Mouse (Mus musculus) c-Kit-positive CD71-positive TER-119-negative erythroid progenitor cells, embryonic 14.5 days (primary cell): ENCODE data around the gene Ofcc1.

Experiments
- DNase-seq: peaks from one replicate; pipeline ENCODE4 v3.0.0-alpha.2; 2013; ENCODE audit warnings: low read depth

Gene Ofcc1

DNA sequence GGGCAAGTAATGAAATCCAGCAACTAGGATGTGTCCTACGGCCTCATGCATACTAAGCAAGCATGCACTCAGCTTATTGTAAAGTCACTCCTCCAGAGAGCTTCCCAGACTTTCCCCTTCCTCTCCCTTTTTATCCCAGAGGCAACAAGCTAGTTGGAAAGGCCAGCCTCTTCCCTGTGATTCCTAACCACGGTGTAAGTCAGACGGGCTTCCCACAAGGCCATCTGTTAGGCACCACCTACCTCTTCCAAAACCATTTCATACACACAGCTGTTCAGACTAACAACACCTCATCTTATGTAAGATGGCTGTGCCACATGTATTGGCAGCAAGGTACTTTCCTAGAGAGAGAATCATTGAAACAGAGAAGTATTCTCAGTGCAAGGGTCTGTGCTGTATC lies 124.9 kb downstream of the Ofcc1 start:
- DNase-seq, result no peak

DNA sequence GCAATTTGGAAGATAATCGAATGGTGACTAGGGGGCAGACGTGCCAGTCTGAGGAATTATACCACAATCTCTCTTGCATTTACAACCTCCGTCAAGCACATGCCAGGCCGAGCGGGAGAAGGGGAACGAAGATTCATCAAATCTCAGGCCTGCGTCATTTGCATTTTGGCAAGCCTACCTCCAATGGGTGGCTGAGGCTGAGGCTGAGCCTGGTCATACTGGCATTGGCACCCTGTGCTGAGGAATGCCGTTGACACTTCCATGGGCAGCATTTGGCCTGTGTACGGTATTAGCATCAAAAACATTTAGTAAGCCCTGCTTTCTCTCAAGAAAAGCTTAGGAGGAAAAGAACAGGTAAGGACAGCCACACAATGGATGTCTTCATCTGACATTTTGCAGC lies 152.9 kb downstream of the Ofcc1 start:
- no peak for DNase-seq

DNA sequence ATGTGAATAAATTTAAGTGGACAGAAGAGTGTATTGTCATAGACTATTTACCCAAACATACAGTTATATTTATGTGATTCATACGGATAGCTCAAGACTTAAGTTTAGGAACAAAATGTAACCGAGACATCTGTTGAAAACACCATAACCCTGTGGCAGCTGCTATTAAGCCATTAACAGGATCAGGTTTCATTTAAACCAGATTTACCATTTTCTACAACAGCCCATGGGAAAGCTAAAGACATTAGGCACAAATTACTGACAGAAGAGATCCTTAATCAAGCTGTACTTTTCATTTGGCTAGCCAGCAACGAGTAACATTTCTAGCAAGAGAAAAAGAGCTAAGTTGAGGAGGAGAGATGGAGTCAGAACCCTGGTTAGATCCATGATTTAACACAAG lies 179.5 kb downstream of the Ofcc1 start:
- no peak for DNase-seq

- DNase-seq, result no peak
These were observed 189.5 kb downstream of the Ofcc1 start for GRCm38 (mm10) chr13:40171775-40172174.

DNA sequence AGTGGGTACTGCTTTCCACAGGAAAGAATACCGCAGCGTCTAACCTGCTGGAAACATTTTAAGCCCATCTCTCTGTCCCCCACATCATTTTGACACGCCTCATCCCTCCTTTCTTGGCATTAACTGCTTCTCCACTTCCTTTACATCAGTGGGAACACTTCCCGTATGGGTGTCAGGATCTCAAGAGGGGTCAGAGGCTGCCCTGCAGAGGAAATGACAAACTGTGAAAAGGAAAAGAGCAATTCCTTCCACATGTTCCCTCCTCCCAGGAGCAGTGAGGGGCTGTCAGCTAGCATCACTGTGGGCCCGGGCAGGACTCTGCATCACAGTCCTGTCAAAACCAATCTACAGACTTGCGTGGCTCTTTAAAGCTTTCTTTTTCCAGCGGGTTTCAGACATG lies 193.4 kb downstream of the Ofcc1 start:
- no peak for DNase-seq

DNA sequence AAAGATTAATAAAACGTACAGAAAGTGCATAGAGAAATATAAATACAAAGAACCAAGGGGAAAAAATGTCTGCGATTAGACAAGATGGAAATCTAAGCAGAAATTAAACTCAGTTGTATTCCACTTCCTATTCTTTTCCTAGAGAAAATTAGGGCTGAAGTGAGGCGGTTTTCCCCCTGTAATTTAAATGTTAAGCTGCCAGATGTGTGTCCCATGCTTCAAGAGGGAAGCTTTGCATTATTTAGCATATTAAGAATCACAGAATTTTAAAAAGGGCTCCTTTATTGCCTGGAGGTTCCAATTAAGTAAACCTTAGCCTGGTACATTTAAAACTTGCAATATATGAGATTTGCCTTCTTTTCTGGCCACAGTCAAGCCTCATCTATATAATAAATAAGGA lies 205.8 kb downstream of the Ofcc1 start:
- no peak for DNase-seq

- DNase-seq, result no peak
These were observed 221.3 kb downstream of the Ofcc1 start for GRCm38 (mm10) chr13:40139906-40140305.

DNA sequence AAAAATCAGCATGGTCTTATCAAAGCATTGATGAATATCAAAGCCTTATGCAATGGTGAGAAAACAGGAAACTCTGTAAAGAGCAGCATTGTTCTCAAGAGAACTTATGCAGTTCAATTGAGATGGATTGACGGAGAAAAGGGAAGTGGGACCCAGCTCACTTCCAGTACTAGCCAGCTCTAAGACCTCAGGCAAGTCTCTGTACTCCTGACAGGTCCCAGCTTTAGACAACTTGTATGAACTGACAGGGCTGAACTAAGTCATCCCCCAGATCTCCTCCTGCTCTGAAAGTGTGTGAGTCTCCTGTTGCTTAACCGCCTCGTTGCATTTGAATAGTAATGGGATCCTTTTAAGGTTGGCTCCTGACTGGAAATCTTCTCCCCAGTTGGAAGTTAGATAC lies 225.2 kb downstream of the Ofcc1 start:
- no peak for DNase-seq

GRCm38 (mm10) chr13:40135670-40136069 lies 225.6 kb downstream of the Ofcc1 start:
- DNase-seq, result no peak

- DNase-seq, result no peak
These were observed 237.4 kb downstream of the Ofcc1 start for GRCm38 (mm10) chr13:40123868-40124267.

- no peak for DNase-seq
These were observed 248.9 kb downstream of the Ofcc1 start for GRCm38 (mm10) chr13:40112336-40112735.

- DNase-seq, result no peak
These were observed 285.0 kb downstream of the Ofcc1 start for GRCm38 (mm10) chr13:40076236-40076635.

DNA sequence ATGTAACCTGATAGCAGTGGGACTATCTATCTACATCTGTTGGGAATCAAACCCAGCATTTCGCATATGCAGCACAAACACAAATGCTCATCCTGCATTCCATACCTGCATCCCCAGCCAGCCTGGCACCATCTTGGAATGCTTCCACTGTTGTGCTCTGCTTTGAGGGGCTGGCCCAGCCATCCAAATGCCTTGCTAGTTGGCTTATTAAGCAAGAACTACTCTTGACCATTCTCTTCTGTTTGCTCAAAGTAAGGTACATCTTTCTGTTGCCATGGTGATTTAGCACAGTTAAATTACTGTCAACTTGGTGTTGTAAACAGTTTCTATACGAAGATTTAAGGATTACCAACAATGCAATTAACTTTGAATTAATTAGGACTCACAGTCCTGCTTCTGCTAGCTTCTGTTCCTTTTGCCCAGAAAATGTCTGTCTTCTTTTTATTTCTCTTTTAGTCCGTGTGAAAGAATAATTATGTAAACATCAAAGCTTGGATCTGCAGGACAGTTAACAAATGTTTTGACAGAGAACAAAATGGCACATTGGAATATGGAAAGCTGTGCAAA lies 286.3 kb downstream of the Ofcc1 start:
- DNase-seq, result no peak

GRCm38 (mm10) chr13:40070004-40070403 lies 291.2 kb downstream of the Ofcc1 start:
- no peak for DNase-seq

DNA sequence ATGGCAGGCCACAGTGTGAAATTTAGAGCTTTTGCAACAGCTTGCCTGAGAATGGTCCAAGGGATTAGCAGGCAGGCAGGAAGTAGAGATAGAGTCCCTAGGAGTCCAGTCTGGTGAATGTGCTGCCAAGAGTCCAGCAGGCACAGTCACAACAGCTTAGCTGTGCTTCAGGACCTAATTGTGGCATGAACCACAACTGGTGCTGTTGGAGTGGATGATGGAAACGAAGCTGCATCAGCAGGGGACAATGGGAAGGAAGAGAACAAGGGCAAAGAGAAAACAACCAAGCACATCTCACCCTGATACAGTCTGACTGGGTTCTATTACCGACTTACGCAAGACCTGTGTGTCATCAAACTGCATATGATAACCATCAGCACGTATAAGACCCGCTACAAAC lies 300.0 kb downstream of the Ofcc1 start:
- no peak for DNase-seq

- no peak for DNase-seq
These were observed 323.4 kb downstream of the Ofcc1 start for GRCm38 (mm10) chr13:40037881-40038280.

- no peak for DNase-seq
These were observed 324.1 kb downstream of the Ofcc1 start for GRCm38 (mm10) chr13:40036981-40037765.

DNA sequence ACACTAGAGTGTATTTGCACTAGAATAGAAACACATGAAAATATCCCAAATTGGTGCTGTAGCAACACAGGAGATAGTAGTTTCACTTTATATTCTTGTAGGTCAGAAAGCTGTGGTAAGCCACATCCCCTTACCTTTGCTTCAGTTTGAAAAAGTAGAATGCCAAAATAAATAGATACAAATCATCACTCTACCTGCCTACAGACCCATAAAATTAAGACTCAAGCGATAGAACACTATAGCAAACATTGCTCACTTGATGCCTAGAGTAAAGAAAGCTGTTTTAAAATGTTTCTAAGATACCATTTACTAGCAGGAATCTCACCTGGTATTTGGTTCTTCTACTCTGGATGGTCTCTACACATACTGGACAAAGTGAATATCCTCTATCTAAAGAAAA lies 331.8 kb downstream of the Ofcc1 start:
- DNase-seq, result no peak

- DNase-seq, result no peak
These were observed 332.4 kb downstream of the Ofcc1 start for GRCm38 (mm10) chr13:40028827-40029226.

DNA sequence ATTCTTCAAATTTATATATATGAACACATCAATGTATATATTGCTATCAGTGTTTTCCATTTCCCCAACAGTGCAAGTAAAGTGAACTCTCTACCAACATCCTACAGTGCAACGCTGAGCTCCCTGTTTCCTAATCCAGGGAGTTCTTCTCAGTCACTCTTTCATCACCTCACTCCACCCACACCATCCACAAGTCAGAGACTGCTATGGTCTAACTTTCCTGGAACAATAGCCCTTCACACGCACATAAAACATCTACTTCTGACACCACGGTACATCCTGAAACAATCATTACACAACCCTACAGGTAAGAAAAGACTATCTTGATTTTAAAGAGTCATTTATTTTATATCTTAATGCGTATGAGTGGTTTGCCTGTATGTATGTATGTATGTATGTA lies 335.4 kb downstream of the Ofcc1 start:
- DNase-seq, result no peak

- no peak for DNase-seq
These were observed 338.0 kb downstream of the Ofcc1 start for GRCm38 (mm10) chr13:40023201-40023777.

DNA sequence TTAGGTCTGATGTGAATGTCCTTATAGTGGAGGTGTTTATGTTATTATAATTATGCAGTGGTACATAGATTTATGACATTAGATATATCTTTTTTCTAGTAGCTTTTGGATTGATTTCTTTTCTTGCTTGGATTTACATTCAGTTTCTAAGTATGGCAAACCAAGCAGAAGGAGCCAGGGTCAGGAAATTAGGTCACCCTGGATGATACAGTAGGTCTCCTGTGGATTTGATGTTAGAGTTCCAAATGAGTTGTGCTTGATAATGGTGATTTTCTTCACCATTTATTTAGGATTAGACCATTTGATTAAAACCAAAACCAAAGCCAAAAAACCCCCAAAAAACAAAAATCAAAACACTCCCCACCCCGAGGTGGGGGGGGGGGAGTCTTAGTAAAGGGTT lies 338.6 kb downstream of the Ofcc1 start:
- no peak for DNase-seq

- no peak for DNase-seq
These were observed 361.0 kb downstream of the Ofcc1 start for GRCm38 (mm10) chr13:40000236-40000635.

- no peak for DNase-seq
These were observed 363.3 kb downstream of the Ofcc1 start for GRCm38 (mm10) chr13:39997901-39998300.
